Mouse (Mus musculus) lung, embryonic 14.5 days (tissue): ENCODE measurements at regions not wholly inside any gene's neighbourhood (a gene's known extent, or its start where the extent isn't known, plus 50 kb on each side); places are given as distances from the start of the nearest gene placed in this dataset.

Experiments used
- ATAC-seq: fragments of 200-750 bp; cut with Nextera tagmentation; 2 replicates; pipeline ENCODE4 v1.8.0; 2017; ENCODE audit warnings: mild to moderate bottlenecking, moderate TSS enrichment, moderate library complexity; ENCODE audit not compliant: insufficient read depth
- DNase-seq: peaks from one replicate; pipeline ENCODE4 v3.0.0-alpha.2; 2015
- H3K27ac ChIP-seq: fragments of 300-500 bp; sonication (generic); 2 replicates; pipeline ENCODE4 v1.5.1; 2014; ENCODE audit warnings: low read depth, mild to moderate bottlenecking, moderate library complexity
- H3K27me3 ChIP-seq: fragments of 300-500 bp; sonication (generic); 2 replicates; pipeline ENCODE4 v1.6.1; 2014; ENCODE audit warnings: low read length, control low read depth; ENCODE audit not compliant: insufficient read depth
- H3K36me3 ChIP-seq: fragments of 300-500 bp; sonication (generic); 2 replicates; pipeline ENCODE4 v1.6.1; 2014; ENCODE audit warnings: control low read depth; ENCODE audit not compliant: insufficient read depth
- H3K4me1 ChIP-seq: fragments of 300-500 bp; sonication (generic); 2 replicates; pipeline ENCODE4 v1.6.1; 2014; ENCODE audit warnings: antibody characterized with exemption, control low read depth; ENCODE audit not compliant: insufficient read depth
- H3K4me2 ChIP-seq: fragments of 300-500 bp; sonication (generic); 2 replicates; pipeline ENCODE4 v1.6.1; 2014; ENCODE audit warnings: mild to moderate bottlenecking
- H3K4me3 ChIP-seq: fragments of 300-500 bp; sonication (generic); 2 replicates; pipeline ENCODE4 v1.5.1; 2014; ENCODE audit warnings: low read depth, low read length
- H3K9ac ChIP-seq: fragments of 300-500 bp; sonication (generic); 2 replicates; pipeline ENCODE4 v1.6.1; 2014
- H3K9me3 ChIP-seq: fragments of 300-500 bp; sonication (generic); 2 replicates; pipeline ENCODE4 v1.6.1; 2016; ENCODE audit warnings: low read depth, low read length, control low read depth
- CTCF ChIP-seq: IDR thresholded peaks from 2 replicates; pipeline ENCODE4 v1.5.1; 2016; ENCODE audit warnings: antibody characterized with exemption, low read depth
- WGBS: fragments of 180-500 bp; shearing (Covaris S2); extraction: QIAGEN DNeasy Blood & Tissue Kit; methylation state at CpG from one replicate; pipeline ENCODE4 v1.1.7; 2014; 5-methylcytosine and 5-hydroxymethylcytosine counted together

DNA sequence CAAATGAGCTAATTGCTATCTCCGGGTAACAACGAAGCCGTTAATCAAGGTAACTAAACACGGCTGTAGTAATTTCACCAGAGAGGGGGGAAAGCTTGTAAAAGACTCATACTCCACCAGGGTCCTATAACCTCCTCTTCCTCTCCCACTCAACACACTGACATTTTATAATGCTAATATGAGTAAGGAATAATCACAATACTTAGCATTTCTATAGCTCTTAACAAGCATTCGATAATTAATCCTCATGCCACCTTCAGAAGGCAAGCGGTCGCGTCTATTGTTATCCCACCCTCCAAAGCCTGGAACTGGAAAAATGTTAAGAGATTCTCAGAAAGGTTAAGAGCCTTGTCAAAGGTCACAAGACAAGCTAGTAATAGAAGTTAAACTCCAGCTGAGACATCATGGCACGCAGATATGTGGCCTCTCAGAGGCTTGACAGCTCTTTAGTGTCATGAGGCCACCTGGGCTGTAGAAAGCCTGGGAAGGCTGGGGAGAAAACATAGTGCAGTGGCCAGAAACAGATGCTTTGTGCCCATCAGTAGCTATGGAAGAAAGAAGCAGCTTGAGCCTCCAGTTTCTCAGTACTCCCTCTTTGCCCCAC is 356.3 kb upstream of the Got2 start:
- ATAC-seq (no peak), DNase-seq (no peak)
- H3K9me3 ChIP-seq = no peaks in the 10 kb centered on the region
- no peak overlapping the region for H3K27ac ChIP-seq
- no peak overlapping the region for H3K4me2 ChIP-seq
- WGBS = 56% methylated on average over 9 of the region's 9 CpGs
- H3K9ac ChIP-seq = no peak overlapping the region
- no peak overlapping the region for H3K4me3 ChIP-seq
- no peaks in the 10 kb centered on the region for H3K27me3 ChIP-seq
- no peaks in the 10 kb centered on the region for H3K4me1 ChIP-seq
- no peak for TF ChIP-seq CTCF
- no peaks in the 10 kb centered on the region for H3K36me3 ChIP-seq

DNA sequence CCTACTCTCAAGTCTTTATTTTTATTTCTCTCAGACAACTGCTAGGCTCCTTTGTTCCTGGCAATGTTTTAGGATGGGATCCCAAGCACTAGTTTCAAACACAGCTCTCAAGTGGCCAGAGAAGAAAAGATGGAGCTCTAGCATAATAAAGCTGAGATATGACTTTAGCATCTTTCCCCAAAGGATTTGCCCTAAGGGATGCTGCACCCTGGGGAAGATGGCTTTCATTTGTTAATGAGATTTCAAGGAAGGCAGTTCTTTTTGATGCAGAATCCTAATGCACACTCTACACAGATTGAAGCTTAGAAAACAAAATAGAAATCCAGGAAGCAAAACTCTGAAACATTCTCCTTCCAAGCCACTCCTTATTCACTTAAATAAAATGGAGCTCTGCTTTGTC is 350.1 kb upstream of the Got2 start:
- Histone ChIP-seq H3K4me3 (no peak overlapping the region), H3K4me2 (no peak overlapping the region), H3K9ac (no peak overlapping the region), H3K36me3 (no peaks in the 10 kb centered on the region), H3K27me3 (no peaks in the 10 kb centered on the region), H3K27ac (no peak overlapping the region), H3K9me3 (no peaks in the 10 kb centered on the region), H3K4me1 (no peaks in the 10 kb centered on the region)
- no peak for TF ChIP-seq CTCF
- no peak for DNase-seq
- ATAC-seq = no peak

DNA sequence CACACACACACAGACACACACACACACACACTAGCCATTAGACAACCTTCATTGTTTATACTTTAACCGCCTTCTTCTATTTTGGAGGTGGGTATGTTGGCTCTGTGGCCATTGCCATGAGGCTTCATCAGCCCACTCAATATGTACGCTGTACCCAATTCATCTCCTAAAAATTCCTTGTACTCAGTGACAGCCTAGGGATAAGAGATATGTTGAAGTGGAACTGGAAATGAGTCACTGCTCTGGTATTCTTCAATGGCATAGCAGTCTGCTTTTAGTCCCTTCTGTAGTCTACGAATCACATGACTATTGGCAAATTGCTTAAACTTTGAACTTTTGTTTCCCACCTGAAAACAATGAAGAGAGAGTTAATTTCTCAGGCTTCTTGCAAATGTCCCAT is 349.6 kb upstream of the Got2 start:
- H3K9ac ChIP-seq = no peak overlapping the region
- no peak overlapping the region for H3K4me2 ChIP-seq
- H3K9me3 ChIP-seq = no peaks in the 10 kb centered on the region
- H3K4me3 ChIP-seq = no peak overlapping the region
- ATAC-seq (no peak), DNase-seq (no peak)
- no peaks in the 10 kb centered on the region for H3K36me3 ChIP-seq
- H3K27ac ChIP-seq = no peak overlapping the region
- H3K27me3 ChIP-seq = no peaks in the 10 kb centered on the region
- no peak for TF ChIP-seq CTCF
- WGBS = 58% methylated on average over 3 of the region's 3 CpGs
- H3K4me1 ChIP-seq = no peaks in the 10 kb centered on the region

DNA sequence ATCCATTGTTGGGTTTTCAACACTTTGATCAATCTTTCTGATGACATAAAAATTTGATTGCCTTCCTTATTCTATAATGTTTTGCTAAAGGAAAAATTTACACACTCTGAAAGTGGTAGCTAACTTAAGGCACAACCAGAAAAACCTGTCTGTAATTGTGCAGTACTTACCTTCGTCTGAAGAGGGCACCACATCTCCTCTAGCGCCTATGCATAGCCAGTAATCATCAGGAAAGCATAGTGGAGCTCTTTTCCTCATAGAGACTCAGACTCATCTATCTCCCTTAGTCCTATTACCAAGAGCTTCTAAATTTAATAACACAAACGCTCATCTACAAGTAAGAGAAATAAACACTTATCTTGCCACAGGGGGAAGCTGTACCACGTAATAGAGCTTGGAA is 342.1 kb upstream of the Got2 start:
- Histone ChIP-seq H3K9ac (no peak overlapping the region), H3K27ac (no peak overlapping the region), H3K4me3 (no peak overlapping the region), H3K36me3 (no peaks in the 10 kb centered on the region), H3K27me3 (no peaks in the 10 kb centered on the region), H3K4me1 (no peaks in the 10 kb centered on the region), H3K4me2 (no peak overlapping the region), H3K9me3 (no peaks in the 10 kb centered on the region)
- peak; percentile 63 for TF ChIP-seq CTCF
- 20% methylated on average over 4 of the region's 4 CpGs for WGBS
- ATAC-seq (no peak), DNase-seq (peak; percentile 74)
